Mouse (Mus musculus): ENCODE measurements around the gene Fam57b.

DNA sequence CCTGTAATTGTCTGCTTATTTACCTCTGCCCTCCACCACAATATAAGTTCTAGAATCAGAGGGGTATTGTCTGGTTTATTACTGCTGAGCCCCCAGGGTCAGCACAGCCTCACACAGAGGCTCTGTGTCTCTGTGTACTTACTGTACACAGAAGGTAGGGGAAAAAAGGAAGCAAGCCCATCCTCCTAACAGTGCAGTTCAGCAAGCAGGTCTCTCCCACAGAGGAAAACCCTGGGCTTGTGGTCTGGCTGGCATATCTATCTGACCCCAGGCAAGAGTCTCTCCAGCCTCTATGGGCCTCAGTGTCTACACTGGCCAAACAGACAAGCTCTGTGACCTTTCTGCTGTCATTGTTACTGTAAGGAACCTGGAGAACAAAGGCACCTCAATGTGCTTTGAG, 6.3 kb downstream of the Fam57b start:
- TF ChIP-seq GATA1 (IDR thresholded peaks at IDR 0.05; ENCODE audit: borderline replicate concordance, low read length) (no peak), FLI1 (IDR thresholded peaks at IDR 0.05; ENCODE audit: low read length) (no peak)
